Mouse (Mus musculus) G1E (cell line): ENCODE data around the gene A430005L14Rik.

Experiments used
- CTCF ChIP-seq: IDR thresholded peaks from 2 replicates; pipeline ENCODE4 v1.5.1; 2012; ENCODE audit warnings: low read depth, low read length, inconsistent platforms, mixed read lengths
- GATA1 ChIP-seq: IDR thresholded peaks from 2 replicates; pipeline ENCODE4 v1.6.1; 2012; ENCODE audit warnings: borderline replicate concordance, low read length, inconsistent platforms, mixed read lengths

- no peak for TF ChIP-seq CTCF
- TF ChIP-seq GATA1: no peak
Observed at GRCm38 (mm10) chr4:153951692-153952091, 5.3 kb upstream of the A430005L14Rik start.
